Mouse (Mus musculus): ENCODE results near the gene Tmem143. TPM values are rescaled to one million over a fixed set of nuclear protein-coding genes. Genes with fewer than 3 reads are reported as not detected.
A peak's percentile ranks its signal among the peaks of the same experiment; 100 is the strongest.

The Tmem143 gene
- polyA plus RNA-seq, 1 experiment, result 21.9 TPM

DNA sequence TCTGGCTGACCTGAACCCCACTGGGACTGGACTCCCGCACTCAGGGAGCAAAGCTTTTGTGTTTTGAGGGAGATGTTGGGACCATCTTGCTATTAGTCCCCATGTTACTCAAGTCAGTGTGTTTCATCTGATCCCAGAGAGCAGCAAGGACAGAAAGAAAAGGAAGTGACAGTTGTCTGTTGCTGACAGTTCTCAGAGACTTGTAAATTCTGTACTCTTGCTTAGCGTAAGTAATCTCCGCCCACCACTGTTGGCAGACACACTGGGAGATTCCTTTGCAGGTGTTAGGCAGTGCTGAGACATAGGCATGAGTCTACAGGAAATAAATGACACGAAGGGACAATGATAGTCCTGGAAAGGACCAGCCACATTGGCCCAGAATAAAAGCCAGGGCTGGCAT lies 59.9 kb downstream of the Tmem143 start:
- Histone ChIP-seq H3K27me3 (ENCODE audit: control insufficient read depth, insufficient read depth, insufficient read length) (no peaks in the 10 kb centered on the region), H3K36me3 (ENCODE audit: control insufficient read depth, insufficient read depth) (no peaks in the 10 kb centered on the region), H3K79me2 (ENCODE audit: control insufficient read depth, insufficient read depth) (no peaks in the 10 kb centered on the region), H3K4me3 (ENCODE audit: insufficient read depth, poor library complexity, severe bottlenecking) (peak overlapping the region; percentile 21), H3K79me3 (ENCODE audit: low read depth) (no peaks in the 10 kb centered on the region), H3ac (ENCODE audit: control insufficient read depth, insufficient read length, low read depth) (peak overlapping the region; percentile 41)
- TF ChIP-seq CTCF (IDR thresholded peaks at IDR 0.05; ENCODE audit: control insufficient read depth, insufficient read depth, insufficient read length) (no peak), MYOD1 (IDR thresholded peaks at IDR 0.05; ENCODE audit: control insufficient read depth, insufficient read length, low read depth) (no peak), USF1 (IDR thresholded peaks at IDR 0.05; ENCODE audit: low read depth) (no peak), FOSL1 (IDR thresholded peaks at IDR 0.05; ENCODE audit: insufficient read depth, low read length, poor library complexity, severe bottlenecking) (no peak), CEBPB (IDR thresholded peaks at IDR 0.05; ENCODE audit: low read depth) (no peak), MYOG (IDR thresholded peaks at IDR 0.05; ENCODE audit: control insufficient read depth, extremely low read depth, insufficient read length) (no peak), MAX (IDR thresholded peaks at IDR 0.05) (no peak)

Other genes starting within 250 kb of the Tmem143 start
- gene Fut2, start 230.5 kb upstream of the Tmem143 start, polyA plus RNA-seq (2012; fragmentation: generic; extraction: Trizol), result 0.01 TPM
- 0.04 TPM for gene Ntn5, start 212.9 kb upstream of the Tmem143 start, polyA plus RNA-seq (2012; fragmentation: generic; extraction: Trizol)
- 0.18 TPM for gene Sec1, start 202.5 kb upstream of the Tmem143 start, polyA plus RNA-seq (2012; fragmentation: generic; extraction: Trizol)
- 0.44 TPM for gene Car11, start 197.1 kb upstream of the Tmem143 start, polyA plus RNA-seq (2012; fragmentation: generic; extraction: Trizol)
- gene Dbp, start 191.9 kb upstream of the Tmem143 start, polyA plus RNA-seq (2012; fragmentation: generic; extraction: Trizol), result 5.6 TPM
- 4,453 TPM for gene Rpl18, start 181.5 kb upstream of the Tmem143 start, polyA plus RNA-seq (2012; fragmentation: generic; extraction: Trizol)
- 16.9 TPM for gene Sphk2, start 178.9 kb upstream of the Tmem143 start, polyA plus RNA-seq (2012; fragmentation: generic; extraction: Trizol)
- 0.48 TPM for gene Fam83e, start 175.7 kb upstream of the Tmem143 start, polyA plus RNA-seq (2012; fragmentation: generic; extraction: Trizol)
- gene Spaca4, start 171.1 kb upstream of the Tmem143 start, polyA plus RNA-seq (2012; fragmentation: generic; extraction: Trizol), result 0.33 TPM
- gene Lmtk3, start 113.2 kb upstream of the Tmem143 start, polyA plus RNA-seq (2012; fragmentation: generic; extraction: Trizol), result 0.27 TPM
- 0.13 TPM for gene Sult2b1, start 112.3 kb upstream of the Tmem143 start, polyA plus RNA-seq (2012; fragmentation: generic; extraction: Trizol)
- 175 TPM for gene Cyth2, start 82.4 kb upstream of the Tmem143 start, polyA plus RNA-seq (2012; fragmentation: generic; extraction: Trizol)
- gene Kcnj14, start 72.2 kb upstream of the Tmem143 start, polyA plus RNA-seq (2012; fragmentation: generic; extraction: Trizol), result 0.22 TPM
- gene Grwd1, start 66.0 kb upstream of the Tmem143 start, polyA plus RNA-seq (2012; fragmentation: generic; extraction: Trizol), result 110 TPM
- 122 TPM for gene Kdelr1, start 24.2 kb upstream of the Tmem143 start, polyA plus RNA-seq (2012; fragmentation: generic; extraction: Trizol)
- 1.1 TPM for gene Grin2d, start 18.6 kb upstream of the Tmem143 start, polyA plus RNA-seq (2012; fragmentation: generic; extraction: Trizol)
- gene Syngr4, start 227 bp upstream of the Tmem143 start, polyA plus RNA-seq (2012; fragmentation: generic; extraction: Trizol), result 0.15 TPM
- gene Emp3, start 24.5 kb downstream of the Tmem143 start, polyA plus RNA-seq (2012; fragmentation: generic; extraction: Trizol), result 705 TPM
- gene Ccdc114, start 27.1 kb downstream of the Tmem143 start, polyA plus RNA-seq (2012; fragmentation: generic; extraction: Trizol), result 2.6 TPM
- not detected for gene Abcc6, start 133.4 kb downstream of the Tmem143 start, polyA plus RNA-seq (2012; fragmentation: generic; extraction: Trizol)
- gene Nomo1, start 136.8 kb downstream of the Tmem143 start, polyA plus RNA-seq (2012; fragmentation: generic; extraction: Trizol), result 67.6 TPM
- gene Kcnj11, start 203.8 kb downstream of the Tmem143 start, polyA plus RNA-seq (2012; fragmentation: generic; extraction: Trizol), result not detected